Mouse (Mus musculus) lung, embryonic 15.5 days (tissue): ENCODE data around the gene Clgn. TPM values are rescaled to one million over a fixed set of nuclear protein-coding genes. Genes with fewer than 3 reads are reported as not detected.

Experiments used
- ATAC-seq: fragments of 200-750 bp; cut with Nextera tagmentation; 2 replicates; pipeline ENCODE4 v1.8.0; 2017; ENCODE audit warnings: moderate number of reproducible peaks, borderline replicate concordance; ENCODE audit not compliant: low FRiP score, low TSS enrichment; ENCODE audit errors: extremely low read depth
- H3K27ac ChIP-seq: fragments of 300-500 bp; sonication (generic); 2 replicates; pipeline ENCODE4 v1.5.1; 2015; ENCODE audit warnings: moderate library complexity, mild to moderate bottlenecking, inconsistent platforms
- H3K27me3 ChIP-seq: fragments of 300-500 bp; sonication (generic); 2 replicates; pipeline ENCODE4 v1.6.1; 2015; ENCODE audit warnings: inconsistent platforms
- H3K36me3 ChIP-seq: fragments of 300-500 bp; sonication (generic); 2 replicates; pipeline ENCODE4 v1.6.1; 2015; ENCODE audit warnings: inconsistent platforms
- H3K4me1 ChIP-seq: fragments of 300-500 bp; sonication (generic); 2 replicates; pipeline ENCODE4 v1.6.1; 2015; ENCODE audit warnings: inconsistent platforms
- H3K4me2 ChIP-seq: fragments of 300-500 bp; sonication (generic); 2 replicates; pipeline ENCODE4 v1.6.1; 2015; ENCODE audit warnings: inconsistent platforms, mild to moderate bottlenecking, moderate library complexity
- H3K4me3 ChIP-seq: fragments of 300-500 bp; sonication (generic); 2 replicates; pipeline ENCODE4 v1.5.1; 2015; ENCODE audit warnings: mild to moderate bottlenecking, inconsistent platforms
- H3K9ac ChIP-seq: fragments of 300-500 bp; sonication (generic); 2 replicates; pipeline ENCODE4 v1.6.1; 2015; ENCODE audit warnings: inconsistent platforms
- H3K9me3 ChIP-seq: fragments of 300-500 bp; sonication (generic); 2 replicates; pipeline ENCODE4 v1.6.1; 2016; ENCODE audit warnings: inconsistent platforms
- whole genome bisulfite sequencing: fragments of 180-500 bp; shearing (Covaris S2); methylation state at CpG from one replicate; pipeline ENCODE4 v1.1.7; 2015; 5-methylcytosine and 5-hydroxymethylcytosine counted together
- polyA plus RNA-seq: library from polyadenylated mRNA; unstranded; fragments of >200 nt; fragmentation: Nextera tagmentation; extraction: Ambion mirVana; gene quantifications from 2 replicates; pipeline ENCODE4 v1.2.1, GENCODE M21; 2015

Clgn gene
- 0.19 and 0.20 TPM in 2 replicates for polyA plus RNA-seq

- Histone ChIP-seq H3K4me3 (peak within 1 kb of the TSS; percentile 36), H3K36me3 (no peaks in the 10 kb centered on the region), H3K9ac (0 out of 2 replicates have a peak within 1 kb of the TSS, but pooled peaks have one; percentile 11), H3K4me2 (peak within 1 kb of the TSS; percentile 66), H3K27me3 (peaks cover 33% of the 10 kb centered on the region), H3K9me3 (0 out of 2 replicates have a peak, but pooled peaks cover 3% of the 10 kb centered on the region), H3K27ac (no peak within 1 kb of the TSS), H3K4me1 (peaks cover 7% of the 10 kb centered on the region; the same call in 1 of the 2 replicates)
- 5% methylated on average over 39 of the region's 41 CpGs for WGBS
- ATAC-seq, result 0 out of 2 replicates have a peak, but pooled peaks have one; percentile 19
Observed at GRCm38 (mm10) chr8:83389316-83390005, at the start of gene Clgn. Gene Clgn, plus strand, starts transcription at chr8:83389867.

- 82% methylated on average over 3 of the region's 3 CpGs for WGBS
- no peak overlapping the region for H3K4me3 ChIP-seq
- no peak overlapping the region for H3K27ac ChIP-seq
- H3K4me1 ChIP-seq, result no peaks in the 10 kb centered on the region
- H3K9me3 ChIP-seq, result no peaks in the 10 kb centered on the region
- no peaks in the 10 kb centered on the region for H3K27me3 ChIP-seq
- no peak overlapping the region for H3K9ac ChIP-seq
- H3K4me2 ChIP-seq, result no peak overlapping the region
- ATAC-seq, result peak; percentile 39
- no peaks in the 10 kb centered on the region for H3K36me3 ChIP-seq
Observed at GRCm38 (mm10) chr8:83342076-83342475, 47.6 kb upstream of the Clgn start.

GRCm38 (mm10) chr8:83342693-83343092 is 47.0 kb upstream of the Clgn start:
- H3K9ac ChIP-seq, result no peak overlapping the region

GRCm38 (mm10) chr8:83348263-83348662 is 41.4 kb upstream of the Clgn start, which contains the start of gene Mgat4d:
Gene Mgat4d, plus strand, starts transcription at chr8:83348471.
- Histone ChIP-seq H3K9ac (no peak within 1 kb of the TSS), H3K9me3 (no peaks in the 10 kb centered on the region), H3K27ac (no peak within 1 kb of the TSS), H3K4me1 (no peaks in the 10 kb centered on the region), H3K36me3 (no peaks in the 10 kb centered on the region), H3K4me3 (no peak within 1 kb of the TSS), H3K4me2 (no peak within 1 kb of the TSS), H3K27me3 (no peaks in the 10 kb centered on the region)
- no peak for ATAC-seq
- 64% methylated on average over 18 of the region's 18 CpGs for WGBS

More at GRCm38 (mm10) chr8:83342693-83343092, 47.0 kb upstream of the Clgn start:
- Histone ChIP-seq H3K27ac (no peak overlapping the region), H3K9me3 (no peaks in the 10 kb centered on the region), H3K36me3 (no peaks in the 10 kb centered on the region), H3K4me3 (no peak overlapping the region), H3K27me3 (no peaks in the 10 kb centered on the region), H3K4me1 (no peaks in the 10 kb centered on the region), H3K4me2 (no peak overlapping the region)
- no peak for ATAC-seq

GRCm38 (mm10) chr8:83351315-83351714 is 38.4 kb upstream of the Clgn start:
- Histone ChIP-seq H3K36me3 (no peaks in the 10 kb centered on the region), H3K4me2 (no peak overlapping the region), H3K9me3 (no peaks in the 10 kb centered on the region), H3K4me3 (no peak overlapping the region), H3K27ac (no peak overlapping the region), H3K4me1 (no peaks in the 10 kb centered on the region), H3K27me3 (no peaks in the 10 kb centered on the region), H3K9ac (no peak overlapping the region)
- ATAC-seq, result no peak
- WGBS, result 85% methylated on average over 2 of the region's 2 CpGs

GRCm38 (mm10) chr8:83363156-83363769 is 26.4 kb upstream of the Clgn start:
- H3K27ac ChIP-seq, result no peak overlapping the region
- H3K27me3 ChIP-seq, result no peaks in the 10 kb centered on the region
- 0 out of 2 replicates have a peak, but pooled peaks cover 7% of the 10 kb centered on the region for H3K4me1 ChIP-seq
- 40% methylated on average over 7 of the region's 7 CpGs for WGBS
- H3K36me3 ChIP-seq, result no peaks in the 10 kb centered on the region
- H3K9me3 ChIP-seq, result no peaks in the 10 kb centered on the region
- H3K9ac ChIP-seq, result no peak overlapping the region
- H3K4me3 ChIP-seq, result no peak overlapping the region
- ATAC-seq, result no peak
- no peak overlapping the region for H3K4me2 ChIP-seq

GRCm38 (mm10) chr8:83377231-83377630 is 12.4 kb upstream of the Clgn start:
- no peak for ATAC-seq
- Histone ChIP-seq H3K27me3 (no peaks in the 10 kb centered on the region), H3K9me3 (no peaks in the 10 kb centered on the region), H3K9ac (no peak overlapping the region), H3K4me3 (no peak overlapping the region), H3K4me2 (no peak overlapping the region), H3K4me1 (no peaks in the 10 kb centered on the region), H3K36me3 (no peaks in the 10 kb centered on the region), H3K27ac (no peak overlapping the region)

GRCm38 (mm10) chr8:83380141-83380540 is 9.5 kb upstream of the Clgn start:
- Histone ChIP-seq H3K4me1 (no peaks in the 10 kb centered on the region), H3K36me3 (no peaks in the 10 kb centered on the region), H3K4me3 (no peak overlapping the region), H3K27me3 (no peaks in the 10 kb centered on the region), H3K4me2 (no peak overlapping the region), H3K9me3 (no peaks in the 10 kb centered on the region), H3K9ac (no peak overlapping the region), H3K27ac (no peak overlapping the region)
- 44% methylated on average over 4 of the region's 4 CpGs for WGBS
- no peak for ATAC-seq

- Histone ChIP-seq H3K27ac (no peak overlapping the region), H3K4me3 (no peak overlapping the region), H3K4me1 (no peaks in the 10 kb centered on the region), H3K4me2 (no peak overlapping the region), H3K27me3 (no peaks in the 10 kb centered on the region), H3K9ac (no peak overlapping the region), H3K9me3 (no peaks in the 10 kb centered on the region), H3K36me3 (no peaks in the 10 kb centered on the region)
- no peak for ATAC-seq
- WGBS, result 77% methylated on average over 2 of the region's 2 CpGs
Observed at GRCm38 (mm10) chr8:83381016-83381415, 8.7 kb upstream of the Clgn start.

GRCm38 (mm10) chr8:83382850-83383249 is 6.8 kb upstream of the Clgn start:
- Histone ChIP-seq H3K9me3 (no peaks in the 10 kb centered on the region), H3K9ac (no peak overlapping the region), H3K27ac (no peak overlapping the region), H3K4me1 (no peaks in the 10 kb centered on the region), H3K4me3 (no peak overlapping the region), H3K4me2 (no peak overlapping the region), H3K36me3 (no peaks in the 10 kb centered on the region), H3K27me3 (no peaks in the 10 kb centered on the region)
- 18% methylated on average over 2 of the region's 2 CpGs for WGBS
- ATAC-seq, result no peak

- no peak for ATAC-seq
- 11% methylated on average over 14 of the region's 14 CpGs for WGBS
- no peak overlapping the region for H3K27ac ChIP-seq
- peak overlapping the region; percentile 66 for H3K4me2 ChIP-seq
- peaks cover 7% of the 10 kb centered on the region; the same call in 1 of the 2 replicates for H3K4me1 ChIP-seq
- no peaks in the 10 kb centered on the region for H3K36me3 ChIP-seq
- 0 out of 2 replicates have a peak, but pooled peaks cover 3% of the 10 kb centered on the region for H3K9me3 ChIP-seq
- H3K4me3 ChIP-seq, result peak overlapping the region; percentile 36
- no peak overlapping the region for H3K9ac ChIP-seq
- peaks cover 33% of the 10 kb centered on the region for H3K27me3 ChIP-seq
Observed at GRCm38 (mm10) chr8:83390006-83390701, 487 bp downstream of the Clgn start.

- WGBS, result 48% methylated on average over 1 of the region's 1 CpGs
- no peak for ATAC-seq
- Histone ChIP-seq H3K4me2 (no peak overlapping the region), H3K27ac (no peak overlapping the region), H3K9ac (no peak overlapping the region), H3K9me3 (0 out of 2 replicates have a peak, but pooled peaks cover 3% of the 10 kb centered on the region), H3K4me1 (peaks cover 7% of the 10 kb centered on the region; the same call in 1 of the 2 replicates), H3K36me3 (no peaks in the 10 kb centered on the region), H3K4me3 (no peak overlapping the region), H3K27me3 (peaks cover 33% of the 10 kb centered on the region)
Observed at GRCm38 (mm10) chr8:83392521-83392920, 2.9 kb downstream of the Clgn start.
